Mouse (Mus musculus): ENCODE results near the gene Gm5148.

- TF ChIP-seq GATA1 (IDR thresholded peaks at IDR 0.05; ENCODE audit: borderline replicate concordance, low read length): no peak
- TF ChIP-seq FLI1 (IDR thresholded peaks at IDR 0.05; ENCODE audit: low read length): no peak
These were observed 4.9 kb upstream of the Gm5148 start for GRCm38 (mm10) chr3:37729142-37729541.
